Mouse (Mus musculus): Measurements from ENCODE around the gene Nol4l. TPM values are rescaled to one million over a fixed set of nuclear protein-coding genes. Genes with fewer than 3 reads are reported as not detected.

Gene Nol4l
- polyA plus RNA-seq, 1 experiment from 2014 or later: 19.4 TPM

DNA sequence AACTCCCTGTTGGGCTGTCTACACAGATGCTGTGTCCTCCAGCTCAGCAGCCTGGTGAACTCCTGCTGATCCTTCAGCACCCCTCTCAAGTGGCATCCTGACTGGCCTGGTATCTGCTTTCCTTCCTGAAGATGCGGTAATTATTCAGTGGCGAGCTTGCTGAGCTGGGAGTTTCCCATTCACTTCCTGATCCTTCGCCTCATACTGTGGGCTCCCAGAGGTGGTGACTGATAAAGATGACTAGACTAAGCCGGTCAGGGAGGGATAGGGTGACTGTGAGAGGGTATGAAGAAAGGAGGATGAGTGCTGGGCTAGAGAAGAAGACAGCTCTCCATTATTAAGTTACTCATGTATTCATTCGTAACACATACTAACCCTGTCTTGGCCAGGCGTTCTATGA, 28.7 kb upstream of the Nol4l start:
- H3K4me3 ChIP-seq: no peak overlapping the region
- H3K27me3 ChIP-seq: 0 out of 2 replicates have a peak, but pooled peaks cover 9% of the 10 kb centered on the region
- H3K36me3 ChIP-seq: no peaks in the 10 kb centered on the region
- no peak overlapping the region for H3K9ac ChIP-seq
- 62% methylated on average over 6 of the region's 6 CpGs for WGBS
- H3K4me1 ChIP-seq: peaks cover 13% of the 10 kb centered on the region
- H3K27ac ChIP-seq: no peak overlapping the region
- H3K4me2 ChIP-seq (replicated peaks): no peak overlapping the region
- ATAC-seq (ENCODE audit: insufficient number of reproducible peaks, insufficient read depth, low FRiP score, low TSS enrichment): no peak
- no peaks in the 10 kb centered on the region for H3K9me3 ChIP-seq

DNA sequence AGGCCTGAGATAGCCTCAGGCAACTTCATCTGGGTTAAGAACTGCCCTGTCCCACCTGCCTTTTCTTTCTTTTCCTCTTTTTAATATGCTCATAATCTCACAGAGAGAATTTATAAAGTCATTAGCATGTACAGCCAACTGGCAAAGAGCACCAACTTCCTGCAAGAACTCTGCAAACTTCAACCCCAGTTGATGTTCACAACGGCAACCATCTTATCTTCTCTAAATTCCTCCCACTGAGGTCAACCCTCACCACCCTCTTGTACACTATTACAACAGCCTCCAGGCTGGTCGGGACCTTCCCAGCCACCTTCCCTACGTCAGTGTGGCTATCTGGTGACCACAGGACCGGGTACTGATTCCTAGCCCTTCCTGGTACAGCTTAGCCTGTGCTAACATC, 27.5 kb upstream of the Nol4l start:
- Histone ChIP-seq H3K4me2 (replicated peaks) (no peak overlapping the region), H3K36me3 (no peaks in the 10 kb centered on the region), H3K4me1 (peaks cover 13% of the 10 kb centered on the region), H3K4me3 (no peak overlapping the region), H3K27ac (no peak overlapping the region), H3K27me3 (0 out of 2 replicates have a peak, but pooled peaks cover 9% of the 10 kb centered on the region), H3K9me3 (no peaks in the 10 kb centered on the region), H3K9ac (no peak overlapping the region)
- no peak for ATAC-seq (ENCODE audit: insufficient number of reproducible peaks, insufficient read depth, low FRiP score, low TSS enrichment)
- 79% methylated on average over 4 of the region's 4 CpGs for WGBS

DNA sequence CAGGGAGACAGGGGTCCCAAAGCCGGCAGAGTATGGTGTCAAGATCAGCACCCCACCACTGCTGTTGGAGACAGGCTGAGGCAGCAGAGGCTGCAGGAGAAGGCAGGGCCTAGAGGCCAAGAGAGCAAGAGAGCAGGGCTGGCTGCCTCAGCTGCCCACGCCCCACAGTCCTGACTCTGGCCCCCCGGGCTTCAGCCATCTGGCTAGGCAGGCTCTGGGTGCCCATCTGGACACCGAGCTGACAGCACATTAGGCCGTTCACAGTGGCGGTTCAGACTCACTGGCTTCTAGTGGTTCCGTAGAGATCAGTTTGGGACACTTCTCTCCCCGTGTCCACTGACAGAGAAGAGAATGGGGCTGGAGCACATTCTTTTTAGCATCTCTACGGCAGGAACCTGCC, 26.4 kb upstream of the Nol4l start:
- Histone ChIP-seq H3K27me3 (0 out of 2 replicates have a peak, but pooled peaks cover 4% of the 10 kb centered on the region), H3K4me2 (replicated peaks) (no peak overlapping the region), H3K4me1 (peaks cover 8% of the 10 kb centered on the region), H3K36me3 (no peaks in the 10 kb centered on the region), H3K9me3 (no peaks in the 10 kb centered on the region), H3K9ac (no peak overlapping the region), H3K4me3 (no peak overlapping the region), H3K27ac (no peak overlapping the region)
- no peak for ATAC-seq (ENCODE audit: insufficient number of reproducible peaks, insufficient read depth, low FRiP score, low TSS enrichment)
- WGBS: 55% methylated on average over 9 of the region's 9 CpGs

DNA sequence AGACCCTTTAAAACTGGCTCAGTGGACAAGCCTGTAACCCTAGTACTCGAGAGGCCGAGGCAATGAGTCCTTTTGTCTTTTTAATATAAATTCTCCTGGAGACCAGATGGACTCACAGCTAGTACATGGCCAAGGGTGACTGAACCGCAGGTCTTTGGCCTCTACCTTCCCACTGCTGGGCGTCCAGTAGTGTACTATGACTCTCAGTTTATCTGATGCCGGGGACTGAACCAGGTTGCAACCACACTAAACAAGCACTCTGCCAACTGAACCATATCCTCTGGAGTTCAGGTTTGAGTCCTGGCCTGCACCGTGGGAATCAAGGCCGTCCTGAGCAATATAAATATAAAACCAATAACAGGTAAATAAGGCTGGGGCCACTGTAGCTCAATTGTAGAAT, 24.8 kb upstream of the Nol4l start:
- H3K4me2 ChIP-seq (replicated peaks): no peak overlapping the region
- no peak for ATAC-seq (ENCODE audit: insufficient number of reproducible peaks, insufficient read depth, low FRiP score, low TSS enrichment)
- no peaks in the 10 kb centered on the region for H3K9me3 ChIP-seq
- 0 out of 2 replicates have a peak, but pooled peaks cover 1% of the 10 kb centered on the region for H3K27me3 ChIP-seq
- H3K36me3 ChIP-seq: no peaks in the 10 kb centered on the region
- 84% methylated on average over 7 of the region's 7 CpGs for WGBS
- no peak overlapping the region for H3K9ac ChIP-seq
- H3K4me1 ChIP-seq: no peaks in the 10 kb centered on the region
- H3K27ac ChIP-seq: no peak overlapping the region
- no peak overlapping the region for H3K4me3 ChIP-seq

DNA sequence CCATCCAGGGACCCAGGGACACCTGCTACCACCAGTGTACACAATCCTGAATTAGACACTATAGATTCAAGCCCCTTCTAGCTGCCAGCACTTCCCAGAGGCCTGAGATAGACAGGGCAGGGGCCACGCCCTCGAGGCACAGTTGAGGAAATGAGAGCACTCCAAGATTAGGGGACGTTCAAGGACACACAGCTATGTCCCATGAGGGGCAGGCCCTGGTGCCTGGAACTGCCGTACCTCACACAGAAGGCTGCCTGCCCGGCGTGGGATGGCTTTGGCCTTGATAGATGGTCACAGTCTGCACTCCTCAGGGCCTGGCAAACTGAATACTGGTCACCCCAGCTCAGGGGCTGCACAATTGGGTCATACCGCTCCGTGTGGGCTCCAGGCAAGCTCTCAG, 19.7 kb upstream of the Nol4l start:
- no peak overlapping the region for H3K4me3 ChIP-seq
- H3K27me3 ChIP-seq: no peaks in the 10 kb centered on the region
- no peak overlapping the region for H3K27ac ChIP-seq
- no peaks in the 10 kb centered on the region for H3K36me3 ChIP-seq
- whole genome bisulfite sequencing: 68% methylated on average over 8 of the region's 8 CpGs
- H3K4me2 ChIP-seq (replicated peaks): no peak overlapping the region
- no peak for ATAC-seq (ENCODE audit: insufficient number of reproducible peaks, insufficient read depth, low FRiP score, low TSS enrichment)
- no peaks in the 10 kb centered on the region for H3K9me3 ChIP-seq
- peaks cover 10% of the 10 kb centered on the region for H3K4me1 ChIP-seq
- no peak overlapping the region for H3K9ac ChIP-seq

DNA sequence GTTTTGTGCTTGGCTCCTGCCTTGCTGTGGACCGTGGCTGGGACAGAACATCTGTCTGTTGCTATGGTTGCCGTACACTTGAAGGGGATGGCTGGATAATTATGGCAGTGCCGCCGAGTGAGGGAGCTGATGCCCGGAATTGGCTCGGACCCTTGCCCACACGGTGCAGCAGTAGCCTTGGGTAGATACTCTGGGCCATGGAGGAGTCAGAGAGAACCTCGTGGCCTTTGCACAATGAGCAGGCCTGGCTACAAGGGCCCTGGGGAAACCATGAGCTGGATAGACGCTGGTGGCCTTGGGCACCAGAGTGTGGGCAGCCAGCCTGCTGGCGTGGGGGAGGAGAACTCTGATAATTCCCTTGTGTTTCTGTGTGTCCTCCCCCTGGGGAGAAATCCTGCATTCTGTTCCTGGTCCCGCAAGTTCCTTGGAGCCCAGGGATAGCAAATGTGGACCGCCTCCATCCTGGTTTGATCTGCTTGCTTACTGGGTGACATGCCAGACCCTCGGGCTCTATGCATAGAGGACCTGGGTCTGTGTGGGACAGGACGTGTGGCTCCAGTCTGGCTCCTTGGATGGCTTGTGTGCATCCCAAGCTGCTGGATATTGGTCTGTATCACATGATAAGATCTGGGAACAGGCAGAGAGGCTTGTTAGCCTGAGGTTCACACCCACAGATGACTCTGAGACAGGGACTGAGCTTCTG, 18.6 kb upstream of the Nol4l start:
- H3K27me3 ChIP-seq: no peaks in the 10 kb centered on the region
- no peak overlapping the region for H3K27ac ChIP-seq
- no peaks in the 10 kb centered on the region for H3K36me3 ChIP-seq
- H3K9ac ChIP-seq: no peak overlapping the region
- 27% methylated on average over 14 of the region's 14 CpGs for WGBS
- H3K4me3 ChIP-seq: no peak overlapping the region
- H3K9me3 ChIP-seq: no peaks in the 10 kb centered on the region
- 0 out of 2 replicates have a peak, but pooled peaks have one; percentile 32 for ATAC-seq (ENCODE audit: insufficient number of reproducible peaks, insufficient read depth, low FRiP score, low TSS enrichment)
- H3K4me1 ChIP-seq: peaks cover 10% of the 10 kb centered on the region
- H3K4me2 ChIP-seq (replicated peaks): no peak overlapping the region

DNA sequence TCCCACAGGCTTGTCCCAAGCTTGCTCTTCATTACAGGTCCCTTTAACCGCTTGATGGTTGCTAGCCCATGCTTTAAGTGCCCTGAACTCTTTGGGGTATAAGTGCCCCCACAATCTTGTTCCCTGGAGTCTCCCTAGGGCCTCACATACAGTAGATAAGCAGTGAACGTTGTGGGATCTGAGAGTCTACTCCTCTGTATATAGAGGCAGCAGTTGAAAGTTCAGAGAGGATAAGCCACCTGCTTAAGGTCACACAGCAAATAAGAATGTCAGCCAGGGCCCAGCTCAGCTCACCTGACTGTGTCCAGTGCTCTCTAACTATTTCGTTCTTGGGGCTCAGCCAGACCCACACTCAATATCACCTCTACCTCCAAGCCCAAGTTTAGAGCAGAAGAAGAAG, 17.9 kb upstream of the Nol4l start:
- Histone ChIP-seq H3K27ac (no peak overlapping the region), H3K4me2 (replicated peaks) (no peak overlapping the region), H3K4me3 (no peak overlapping the region), H3K36me3 (no peaks in the 10 kb centered on the region), H3K9me3 (no peaks in the 10 kb centered on the region), H3K4me1 (peaks cover 10% of the 10 kb centered on the region), H3K9ac (no peak overlapping the region), H3K27me3 (no peaks in the 10 kb centered on the region)
- no peak for ATAC-seq (ENCODE audit: insufficient number of reproducible peaks, insufficient read depth, low FRiP score, low TSS enrichment)
- 82% methylated on average over 3 of the region's 3 CpGs for WGBS

DNA sequence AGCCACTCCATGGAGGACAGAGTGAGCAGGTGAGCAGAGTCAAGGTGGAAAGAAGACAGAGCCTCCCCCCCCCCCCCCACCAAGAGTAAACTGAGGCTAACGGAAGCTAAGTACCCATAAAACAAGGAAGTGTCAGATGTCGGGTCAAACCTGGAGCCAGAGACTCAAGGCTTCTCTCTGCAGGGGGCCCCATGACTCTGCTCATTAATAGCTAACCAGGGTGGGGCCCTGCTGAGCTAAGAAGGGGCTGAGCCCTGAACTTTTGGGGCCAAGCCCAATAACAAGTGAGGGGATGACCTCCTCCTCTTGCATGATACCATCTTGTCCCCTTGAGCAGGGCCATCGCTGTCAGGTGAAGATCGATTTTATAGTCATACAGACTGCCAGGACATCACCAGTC, 17.2 kb upstream of the Nol4l start:
- Histone ChIP-seq H3K4me1 (peaks cover 10% of the 10 kb centered on the region), H3K27ac (no peak overlapping the region), H3K9ac (no peak overlapping the region), H3K36me3 (no peaks in the 10 kb centered on the region), H3K4me2 (replicated peaks) (no peak overlapping the region), H3K27me3 (no peaks in the 10 kb centered on the region), H3K4me3 (no peak overlapping the region), H3K9me3 (no peaks in the 10 kb centered on the region)
- ATAC-seq (ENCODE audit: insufficient number of reproducible peaks, insufficient read depth, low FRiP score, low TSS enrichment): no peak
- WGBS: 57% methylated on average over 4 of the region's 4 CpGs

DNA sequence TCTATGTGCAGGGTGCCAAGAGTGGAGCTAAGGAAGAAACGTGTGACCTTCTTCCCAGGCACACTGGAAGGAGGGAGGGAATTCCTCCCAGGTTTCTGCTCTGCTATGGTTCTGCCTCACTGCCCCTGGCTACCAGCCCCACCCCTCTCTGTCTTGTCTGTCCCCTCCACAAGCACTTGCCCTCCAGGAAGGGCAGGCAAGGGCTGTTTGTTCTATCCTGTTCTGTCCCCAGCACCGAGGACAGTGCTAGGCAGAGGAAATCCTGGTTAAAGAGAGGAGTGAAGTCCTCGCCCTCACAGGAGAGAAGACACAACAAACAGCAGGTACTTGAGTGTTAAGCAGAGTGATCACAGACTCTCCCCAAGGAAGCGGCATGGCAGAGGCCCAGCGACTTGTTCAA, 16.7 kb upstream of the Nol4l start:
- no peaks in the 10 kb centered on the region for H3K36me3 ChIP-seq
- H3K4me3 ChIP-seq: no peak overlapping the region
- H3K9ac ChIP-seq: no peak overlapping the region
- H3K27me3 ChIP-seq: no peaks in the 10 kb centered on the region
- no peak for ATAC-seq (ENCODE audit: insufficient number of reproducible peaks, insufficient read depth, low FRiP score, low TSS enrichment)
- H3K27ac ChIP-seq: no peak overlapping the region
- H3K9me3 ChIP-seq: no peaks in the 10 kb centered on the region
- WGBS: 33% methylated on average over 5 of the region's 5 CpGs
- peaks cover 10% of the 10 kb centered on the region for H3K4me1 ChIP-seq
- H3K4me2 ChIP-seq (replicated peaks): no peak overlapping the region

DNA sequence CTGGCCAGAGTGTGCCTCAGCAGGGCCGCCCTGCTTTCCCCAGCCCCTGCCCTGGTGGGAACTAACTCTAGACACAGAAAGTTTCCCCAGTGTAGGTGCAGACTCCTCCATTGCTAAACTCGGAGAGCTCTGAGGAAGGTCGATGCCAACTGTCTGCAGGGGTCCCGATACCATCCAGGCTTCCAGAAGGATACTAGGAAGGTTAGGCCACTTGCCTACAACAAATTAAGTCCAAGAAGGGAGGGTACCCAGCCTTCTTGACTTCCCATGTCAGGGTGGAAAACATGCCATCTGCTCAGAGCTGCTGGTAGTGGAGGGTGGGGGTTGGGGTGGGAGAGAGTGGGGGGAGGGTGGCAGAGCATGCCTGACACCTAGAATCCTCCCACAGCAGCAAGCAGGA, 15.0 kb upstream of the Nol4l start:
- H3K9me3 ChIP-seq: no peaks in the 10 kb centered on the region
- H3K9ac ChIP-seq: no peak overlapping the region
- 78% methylated on average over 4 of the region's 4 CpGs for WGBS
- no peak overlapping the region for H3K27ac ChIP-seq
- no peak overlapping the region for H3K4me3 ChIP-seq
- H3K4me1 ChIP-seq: peaks cover 10% of the 10 kb centered on the region
- ATAC-seq (ENCODE audit: insufficient number of reproducible peaks, insufficient read depth, low FRiP score, low TSS enrichment): no peak
- no peaks in the 10 kb centered on the region for H3K27me3 ChIP-seq
- H3K36me3 ChIP-seq: no peaks in the 10 kb centered on the region
- H3K4me2 ChIP-seq (replicated peaks): no peak overlapping the region

DNA sequence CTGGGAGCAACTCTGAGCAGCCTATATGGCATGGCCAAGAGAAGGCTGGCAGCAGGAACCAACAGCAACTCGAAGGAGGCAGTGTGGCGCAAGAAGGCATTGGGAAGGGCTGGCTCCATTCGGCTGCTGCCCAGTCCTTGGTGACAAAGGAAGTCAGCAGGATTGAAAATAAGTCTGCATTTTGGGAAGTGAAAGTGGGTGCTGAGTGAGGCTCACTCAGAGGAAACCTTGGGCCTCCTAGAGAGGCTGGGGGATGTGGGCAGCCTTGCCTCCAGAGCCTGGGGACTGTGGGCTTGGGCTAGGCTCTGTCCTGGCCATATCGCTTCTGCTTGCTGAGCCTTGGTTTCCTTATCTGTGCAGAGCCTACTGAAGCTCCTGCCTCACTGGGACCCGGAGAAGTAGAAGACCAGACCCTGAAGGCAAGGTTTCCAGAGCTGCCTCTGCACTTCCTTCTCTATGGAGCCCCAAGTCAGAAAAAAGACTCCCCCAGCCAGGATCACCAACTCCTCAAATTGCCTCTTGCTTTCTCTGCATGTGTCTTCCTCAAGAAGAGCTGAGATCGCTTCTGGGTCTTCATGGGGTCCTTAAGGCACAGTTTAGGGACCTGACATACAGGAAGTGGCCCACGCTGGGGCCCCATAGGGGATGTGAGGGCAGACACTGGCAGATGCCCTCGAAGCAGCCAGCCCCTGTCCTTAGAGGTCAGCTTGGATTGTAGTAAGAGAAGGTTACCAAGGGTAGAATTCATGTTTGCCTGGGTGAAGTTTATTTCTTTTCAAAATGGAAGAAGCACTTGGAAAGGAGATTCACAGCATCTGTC, 14.3 kb upstream of the Nol4l start:
- Histone ChIP-seq H3K4me2 (replicated peaks) (no peak overlapping the region), H3K27ac (no peak overlapping the region), H3K27me3 (no peaks in the 10 kb centered on the region), H3K36me3 (no peaks in the 10 kb centered on the region), H3K4me1 (peaks cover 10% of the 10 kb centered on the region), H3K9me3 (no peaks in the 10 kb centered on the region), H3K4me3 (no peak overlapping the region), H3K9ac (no peak overlapping the region)
- no peak for ATAC-seq (ENCODE audit: insufficient number of reproducible peaks, insufficient read depth, low FRiP score, low TSS enrichment)
- 77% methylated on average over 8 of the region's 8 CpGs for WGBS

Data from embryonic facial prominence, embryonic 12.5 days (tissue).